Mouse (Mus musculus) liver, adult 2 months (tissue): Measurements from ENCODE around the gene Shisa5. TPM values are rescaled to one million over a fixed set of nuclear protein-coding genes. Genes with fewer than 3 reads are reported as not detected.
A peak's percentile ranks its signal among the peaks of the same experiment; 100 is the strongest.

ENCODE experiments used
- DNase-seq: peaks from one replicate; pipeline ENCODE4 v3.0.0-alpha.2; 2011; ENCODE audit warnings: low read depth, low spot score; ENCODE audit errors: extremely low read depth
- H3K27ac ChIP-seq: fragments of 200-500 bp; replicated peaks from 2 replicates; pipeline ENCODE4 v1.5.1; 2012; ENCODE audit warnings: low read depth, mild to moderate bottlenecking, control low read depth, inconsistent platforms, low read length; ENCODE audit not compliant: insufficient read depth
- H3K27me3 ChIP-seq: fragments of 200-500 bp; 2 replicates; pipeline ENCODE4 v1.6.1; 2012; ENCODE audit warnings: mild to moderate bottlenecking, moderate library complexity, low read length, inconsistent platforms; ENCODE audit not compliant: control insufficient read depth, insufficient read depth
- H3K36me3 ChIP-seq: fragments of 200-500 bp; 2 replicates; pipeline ENCODE4 v1.6.1; 2012; ENCODE audit warnings: low read length, inconsistent platforms; ENCODE audit not compliant: control insufficient read depth, insufficient read depth
- H3K4me1 ChIP-seq: fragments of 200-500 bp; 2 replicates; pipeline ENCODE4 v1.6.1; 2011; ENCODE audit warnings: low read length; ENCODE audit not compliant: control insufficient read depth, insufficient read depth
- H3K4me3 ChIP-seq: fragments of 200-500 bp; 2 replicates; pipeline ENCODE4 v1.5.1; 2011; ENCODE audit warnings: low read depth, mild to moderate bottlenecking, control low read depth, low read length, moderate library complexity; ENCODE audit not compliant: insufficient read depth
- H3K79me2 ChIP-seq: fragments of 200-500 bp; 2 replicates; pipeline ENCODE4 v1.6.1; 2012; ENCODE audit warnings: inconsistent platforms, mild to moderate bottlenecking, low read length, moderate library complexity; ENCODE audit not compliant: control insufficient read depth, insufficient read depth
- H3K9ac ChIP-seq: fragments of 200-500 bp; 2 replicates; pipeline ENCODE4 v1.6.1; 2012; ENCODE audit warnings: low read depth, mild to moderate bottlenecking, control low read depth, inconsistent platforms, low read length
- CTCF ChIP-seq: fragments of 200-500 bp; IDR thresholded peaks from 2 replicates; pipeline ENCODE4 v1.5.1; 2011; ENCODE audit warnings: low read depth, low read length, control low read depth
- POLR2A ChIP-seq: fragments of 200-500 bp; IDR thresholded peaks from 2 replicates; pipeline ENCODE4 v1.6.1; 2011; ENCODE audit warnings: low read length, control low read depth; ENCODE audit not compliant: insufficient read depth; ENCODE audit errors: extremely low read depth
- WGBS: fragments of 180-500 bp; shearing (Covaris S2); methylation state at CpG from one replicate; pipeline ENCODE4 v1.1.7; 2018; 5-methylcytosine and 5-hydroxymethylcytosine counted together
- polyA plus RNA-seq: library from polyadenylated mRNA; depleted of rRNA; stranded (reverse); fragments of >200 nt; gene quantifications from 2 replicates; pipeline ENCODE4 v1.2.3, GENCODE M21; 2012
- total RNA-seq: library from RNA; depleted of rRNA; stranded (reverse); fragments of >200 nt; gene quantifications from 2 replicates; pipeline ENCODE4 v1.2.3, GENCODE M21; 2014

The Shisa5 gene
- total and polyA plus RNA-seq, 2 experiments, result 23.8 to 205 TPM

DNA sequence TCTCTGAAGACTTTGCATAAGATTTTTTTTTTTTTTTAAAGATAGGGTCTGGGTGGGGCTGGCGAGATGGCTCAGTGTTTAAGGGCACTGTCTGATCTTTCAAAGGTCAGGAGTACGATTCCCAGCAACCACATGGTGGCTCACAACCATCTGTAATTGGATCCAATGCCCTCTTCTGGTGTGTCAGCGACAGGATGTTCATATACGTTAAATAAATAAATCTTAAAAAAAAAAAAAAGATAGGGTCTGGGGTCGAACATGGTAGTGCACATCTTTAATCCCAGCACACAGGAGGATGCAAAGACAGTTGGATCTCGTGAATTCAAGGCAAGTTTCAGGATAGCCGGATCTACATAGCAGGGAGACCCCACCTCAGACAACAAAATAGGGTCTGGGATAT, 11.0 kb downstream of the Shisa5 start:
- H3K27ac ChIP-seq, result no peak overlapping the region
- H3K4me1 ChIP-seq, result peaks cover under 1% of the 10 kb centered on the region
- H3K4me3 ChIP-seq, result no peak overlapping the region
- DNase-seq, result no peak
- TF ChIP-seq CTCF, result no peak
- no peak for TF ChIP-seq POLR2A
- WGBS, result 80% methylated on average over 7 of the region's 7 CpGs
- H3K9ac ChIP-seq, result no peak overlapping the region
- no peaks in the 10 kb centered on the region for H3K79me2 ChIP-seq
- H3K36me3 ChIP-seq, result no peaks in the 10 kb centered on the region
- no peaks in the 10 kb centered on the region for H3K27me3 ChIP-seq

DNA sequence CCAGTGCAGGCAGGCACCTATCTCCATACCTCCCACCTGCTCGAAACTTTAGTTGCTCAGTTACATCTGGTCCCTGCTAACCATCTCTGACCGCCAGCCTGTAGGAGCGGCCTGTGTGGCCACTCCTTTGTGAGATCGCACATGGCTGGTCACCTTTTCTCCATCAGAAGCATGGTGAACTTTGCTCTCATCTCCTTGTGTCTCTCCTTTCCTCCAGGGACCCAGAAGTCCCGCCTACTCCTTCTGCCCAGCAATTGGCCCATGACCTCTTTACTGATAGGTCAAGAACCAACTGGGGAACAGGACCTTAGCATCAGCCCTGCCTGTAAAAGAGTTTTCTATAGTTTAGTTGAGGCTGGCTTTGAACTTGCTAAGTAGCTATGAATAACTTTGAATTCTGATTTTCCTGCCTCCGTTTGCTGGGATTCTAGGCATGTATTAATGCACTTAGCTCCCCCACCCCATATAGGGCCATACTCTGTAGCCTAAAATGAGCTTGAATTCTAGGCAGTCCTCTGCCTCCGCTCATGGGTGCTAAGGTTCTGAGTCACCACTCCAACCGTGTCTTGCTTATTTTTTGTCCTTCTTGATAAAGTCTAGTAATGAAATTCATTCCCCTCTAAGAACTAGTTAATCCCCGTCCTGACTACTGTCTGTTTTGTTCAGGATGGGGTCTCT, 11.8 kb downstream of the Shisa5 start:
- H3K27me3 ChIP-seq, result no peaks in the 10 kb centered on the region
- H3K4me3 ChIP-seq, result no peak overlapping the region
- H3K27ac ChIP-seq, result no peak overlapping the region
- DNase-seq, result no peak
- H3K79me2 ChIP-seq, result no peaks in the 10 kb centered on the region
- TF ChIP-seq CTCF (no peak), POLR2A (no peak)
- H3K4me1 ChIP-seq, result peaks cover 3% of the 10 kb centered on the region
- no peaks in the 10 kb centered on the region for H3K36me3 ChIP-seq
- no peak overlapping the region for H3K9ac ChIP-seq
- WGBS, result 88% methylated on average over 9 of the region's 9 CpGs

DNA sequence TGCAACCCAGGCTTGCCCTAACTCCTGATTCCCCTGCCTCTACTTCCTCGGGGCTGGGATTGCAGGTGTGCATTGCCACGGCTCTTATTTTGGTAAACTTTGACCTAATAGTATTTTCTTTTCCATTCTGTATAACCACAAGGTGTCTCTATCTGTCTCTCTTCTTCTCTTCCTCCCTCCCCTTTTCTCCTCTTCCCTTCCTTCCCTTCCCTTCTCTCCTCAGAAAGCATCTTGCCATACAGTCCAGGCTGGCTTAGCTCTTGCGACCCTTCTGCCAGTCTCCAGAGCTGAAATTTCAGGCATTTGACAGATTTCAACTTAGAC, 12.3 kb downstream of the Shisa5 start:
- no peak overlapping the region for H3K4me3 ChIP-seq
- H3K27me3 ChIP-seq, result no peaks in the 10 kb centered on the region
- WGBS, result 77% methylated on average over 3 of the region's 3 CpGs
- H3K79me2 ChIP-seq, result peaks cover 3% of the 10 kb centered on the region; the same call in 1 of the 2 replicates
- no peak overlapping the region for H3K27ac ChIP-seq
- H3K4me1 ChIP-seq, result peaks cover 5% of the 10 kb centered on the region
- H3K9ac ChIP-seq, result no peak overlapping the region
- TF ChIP-seq POLR2A, result no peak
- no peak for TF ChIP-seq CTCF
- no peak for DNase-seq
- no peaks in the 10 kb centered on the region for H3K36me3 ChIP-seq

DNA sequence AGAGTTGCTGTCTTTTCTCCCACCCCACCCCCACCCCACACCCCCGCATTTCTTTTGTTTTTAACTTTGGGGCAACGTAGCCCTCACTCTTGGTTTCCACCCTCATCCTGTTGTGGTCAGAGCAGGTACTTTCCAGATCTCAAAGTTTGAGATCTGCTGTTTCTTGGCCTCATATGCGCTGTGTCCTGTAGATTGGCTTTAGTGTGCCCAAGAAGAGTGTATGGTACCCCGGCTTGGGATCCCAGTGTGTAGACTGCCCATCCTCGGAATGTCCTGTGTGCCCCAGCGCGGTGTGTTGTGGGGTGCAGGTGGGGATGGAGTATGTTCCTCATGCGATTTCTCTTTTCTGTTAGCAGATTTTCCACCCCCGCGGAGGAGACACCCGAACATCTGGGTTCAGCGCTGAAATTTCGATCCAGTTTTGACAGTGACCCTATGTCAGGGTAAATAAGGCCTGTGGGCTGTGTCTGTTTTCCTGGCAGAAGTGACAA, 12.7 kb downstream of the Shisa5 start:
- H3K36me3 ChIP-seq, result no peaks in the 10 kb centered on the region
- H3K4me1 ChIP-seq, result peaks cover 5% of the 10 kb centered on the region
- H3K27ac ChIP-seq, result peak overlapping the region; percentile 5; the same call in 1 of the 2 replicates
- WGBS, result 80% methylated on average over 13 of the region's 13 CpGs
- H3K9ac ChIP-seq, result no peak overlapping the region
- TF ChIP-seq POLR2A, result no peak
- TF ChIP-seq CTCF, result no peak
- no peak overlapping the region for H3K4me3 ChIP-seq
- DNase-seq, result no peak
- H3K79me2 ChIP-seq, result peaks cover 3% of the 10 kb centered on the region; the same call in 1 of the 2 replicates
- no peaks in the 10 kb centered on the region for H3K27me3 ChIP-seq

DNA sequence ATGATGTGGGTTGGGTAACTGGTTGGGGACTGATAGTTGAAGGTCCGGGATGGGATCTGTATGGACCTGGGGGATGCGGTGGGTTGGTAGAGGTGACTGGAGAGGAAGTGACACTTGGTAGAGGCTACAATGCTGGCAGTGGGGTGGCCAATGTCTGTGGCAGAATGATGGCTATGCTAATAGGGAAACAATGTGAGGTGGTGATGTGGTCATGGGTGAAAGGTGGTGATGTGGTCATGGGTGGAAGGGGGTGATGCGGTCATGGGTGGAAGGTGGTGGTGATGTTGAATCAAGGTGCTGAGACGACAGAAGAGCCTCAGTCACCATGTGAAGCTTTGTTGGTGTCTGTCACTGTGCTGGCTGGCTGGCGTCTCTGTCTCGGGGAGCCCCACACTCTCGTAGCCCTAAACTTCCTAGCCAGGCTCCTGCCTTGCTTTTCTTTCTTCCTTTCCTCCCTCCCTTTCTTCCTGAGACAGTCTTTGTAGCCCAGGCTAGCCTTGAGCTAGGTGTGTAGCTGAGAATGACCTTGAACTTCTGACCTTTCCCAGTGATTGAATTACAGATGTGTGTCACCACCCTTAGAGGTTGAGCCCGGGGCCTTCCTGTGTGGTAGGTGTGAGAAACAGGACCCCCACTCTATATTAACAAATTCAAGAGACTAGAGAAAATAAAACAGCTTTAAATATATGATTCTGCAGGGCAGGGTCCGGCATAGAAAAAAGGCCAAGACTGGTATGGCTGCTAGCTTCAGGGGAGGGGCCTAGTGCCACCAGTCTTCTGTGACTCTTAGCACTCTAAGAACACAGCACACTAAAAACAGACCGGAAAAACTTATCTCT, 13.5 kb downstream of the Shisa5 start:
- H3K27me3 ChIP-seq, result no peaks in the 10 kb centered on the region
- H3K79me2 ChIP-seq, result peaks cover 7% of the 10 kb centered on the region; the same call in 1 of the 2 replicates
- H3K9ac ChIP-seq, result no peak overlapping the region
- H3K4me3 ChIP-seq, result no peak overlapping the region
- H3K36me3 ChIP-seq, result no peaks in the 10 kb centered on the region
- H3K4me1 ChIP-seq, result peaks cover 5% of the 10 kb centered on the region
- H3K27ac ChIP-seq, result no peak overlapping the region
- WGBS, result 80% methylated on average over 10 of the region's 10 CpGs
- no peak for DNase-seq
- TF ChIP-seq CTCF (no peak), POLR2A (no peak)

DNA sequence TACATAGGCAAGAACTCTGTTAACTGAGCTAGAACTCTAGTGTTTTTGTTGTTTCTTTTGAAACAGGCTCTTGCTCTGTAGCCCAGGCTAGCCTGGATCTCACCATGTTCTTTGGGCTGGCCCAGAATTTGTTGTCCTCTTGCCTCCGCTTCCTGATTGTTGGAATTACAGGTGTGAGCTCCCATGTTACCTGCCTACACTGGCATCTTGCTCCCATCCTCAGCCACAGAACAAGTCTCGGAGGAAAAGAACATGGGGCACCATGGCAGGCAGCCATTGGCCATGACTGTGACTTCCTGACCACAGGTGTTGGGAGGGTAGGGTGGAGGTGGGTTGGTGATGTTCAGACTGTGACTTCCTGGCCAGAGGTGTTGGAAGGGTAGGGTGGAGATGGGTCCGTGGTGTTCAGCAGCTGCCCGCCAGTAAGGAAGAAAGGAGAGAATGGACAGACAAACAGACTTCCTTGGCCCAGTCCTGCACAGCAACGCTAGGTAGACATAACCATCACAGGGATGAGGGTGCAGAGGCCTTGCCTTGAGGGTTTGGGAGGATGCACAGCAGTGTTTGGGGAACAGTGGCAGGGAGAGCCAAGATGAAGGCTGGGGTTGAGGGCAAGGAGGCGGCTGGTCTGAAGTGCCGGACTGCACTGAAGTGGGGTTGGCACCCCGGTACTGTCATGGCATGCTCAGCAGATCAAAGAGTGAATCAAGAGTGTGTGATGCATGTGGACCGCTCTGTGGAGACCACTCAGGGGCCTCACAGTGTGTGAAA, 14.3 kb downstream of the Shisa5 start:
- 90% methylated on average over 9 of the region's 9 CpGs for WGBS
- Histone ChIP-seq H3K9ac (no peak overlapping the region), H3K4me3 (peak overlapping the region; percentile 5; the same call in 1 of the 2 replicates), H3K79me2 (peaks cover 7% of the 10 kb centered on the region; the same call in 1 of the 2 replicates), H3K27ac (no peak overlapping the region), H3K36me3 (no peaks in the 10 kb centered on the region), H3K27me3 (no peaks in the 10 kb centered on the region), H3K4me1 (peaks cover 5% of the 10 kb centered on the region)
- no peak for TF ChIP-seq POLR2A
- TF ChIP-seq CTCF, result no peak
- DNase-seq, result no peak
